In the genomic region with DNA sequence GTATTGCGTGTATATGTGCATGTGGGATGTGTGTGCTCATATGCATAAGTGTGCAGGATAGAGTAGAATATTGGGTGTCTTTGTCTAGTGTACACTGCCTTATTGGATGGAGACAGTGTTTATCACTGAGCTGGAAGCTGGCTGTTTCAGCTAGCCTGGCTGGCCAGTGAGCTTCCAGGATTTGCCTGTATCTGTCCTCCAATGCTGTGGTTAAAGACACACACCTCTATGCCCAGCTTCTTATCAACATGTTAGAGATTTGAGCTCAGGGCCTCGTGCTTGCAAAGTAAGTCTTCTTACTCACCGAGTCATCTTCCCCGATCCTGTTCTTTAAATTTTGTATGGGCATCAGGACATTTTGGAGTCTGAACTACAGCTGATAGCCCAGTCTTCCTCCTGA, we compare ENCODE assay signal across 19 mouse cellular contexts.
"Had no signal": no experiment of that assay in that cellular context is flagged by ENCODE, and none has a peak within 500 bp of the region (broad histone marks: within the 10 kb centered on the region; RNA-seq: fewer than 3 reads in every experiment).

No protein-coding gene starts in this region.

- H3K4me3 ChIP-seq: megakaryocyte, embryonic 14.5 days; midbrain, embryonic 10.5 days; midbrain, embryonic 12.5 days; myocyte; neural tube, embryonic 13.5 days; neural tube, embryonic 15.5 days; stomach, embryonic 15.5 days had no signal

- H3K4me1 ChIP-seq: midbrain, embryonic 10.5 days; midbrain, embryonic 12.5 days; neural tube, embryonic 13.5 days; neural tube, embryonic 15.5 days; stomach, embryonic 15.5 days had no signal

- H3K27me3 ChIP-seq: megakaryocyte, embryonic 14.5 days; midbrain, embryonic 12.5 days; neural tube, embryonic 13.5 days; neural tube, embryonic 15.5 days; stomach, embryonic 15.5 days had no signal

- H3K27ac ChIP-seq: midbrain, embryonic 10.5 days; midbrain, embryonic 12.5 days; neural tube, embryonic 13.5 days; neural tube, embryonic 15.5 days; stomach, embryonic 15.5 days; stomach, postnatal 0 days had no signal

- H3K9me3 ChIP-seq: megakaryocyte, embryonic 14.5 days; midbrain, embryonic 10.5 days; midbrain, embryonic 12.5 days; neural tube, embryonic 13.5 days; stomach, embryonic 15.5 days had no signal

- H3K36me3 ChIP-seq: midbrain, embryonic 10.5 days; midbrain, embryonic 12.5 days; neural tube, embryonic 13.5 days; neural tube, embryonic 15.5 days; stomach, embryonic 15.5 days had no signal

- ATAC-seq: midbrain, embryonic 16.5 days had no signal

- H3K9ac ChIP-seq: lung, embryonic 14.5 days; midbrain, embryonic 12.5 days; neural tube, embryonic 13.5 days; neural tube, embryonic 15.5 days; stomach, embryonic 15.5 days had no signal

- DNase-seq: lung, adult 18-20 months; lung, embryonic 14.5 days; lung, postnatal 10 days; lung, postnatal 4 days; midbrain, embryonic 14.5 days; retina, postnatal 1 day; right cerebral cortex, adult 18-20 months; thymus, adult 2 months; thymus, postnatal 25 days; thymus, postnatal 4 days had no signal
